Mouse (Mus musculus) lung, postnatal 10 days (tissue): ENCODE data around the gene Tjp3.

Experiments used
- DNase-seq: peaks from one replicate; pipeline ENCODE4 v3.0.0; 2021

Tjp3 gene

GRCm38 (mm10) chr10:81295185-81295584, 3.8 kb upstream of the Tjp3 start:
- no peak for DNase-seq

GRCm38 (mm10) chr10:81294442-81294841, 3.1 kb upstream of the Tjp3 start:
- no peak for DNase-seq

GRCm38 (mm10) chr10:81293334-81294030, 2.1 kb upstream of the Tjp3 start:
- DNase-seq = no peak

- DNase-seq = peak; percentile 100
Measured at GRCm38 (mm10) chr10:81292554-81293333, 1.4 kb upstream of the Tjp3 start, which contains the start of gene Pip5k1c. Pip5k1c (plus strand) TSS chr10:81292963.

GRCm38 (mm10) chr10:81290698-81291460, 502 bp downstream of the Tjp3 start:
- DNase-seq = peak; percentile 61

- DNase-seq = no peak
Measured at GRCm38 (mm10) chr10:81289811-81290210, 1.6 kb downstream of the Tjp3 start.

GRCm38 (mm10) chr10:81289278-81289677, 2.1 kb downstream of the Tjp3 start:
- peak; percentile 81 for DNase-seq

- DNase-seq = peak; percentile 65
Measured at GRCm38 (mm10) chr10:81288601-81289000, 2.8 kb downstream of the Tjp3 start.

GRCm38 (mm10) chr10:81287513-81288157, 3.7 kb downstream of the Tjp3 start:
- peak; percentile 84 for DNase-seq

- DNase-seq = peak; percentile 53
Measured at GRCm38 (mm10) chr10:81286586-81286985, 4.8 kb downstream of the Tjp3 start.

GRCm38 (mm10) chr10:81285694-81286450, 5.5 kb downstream of the Tjp3 start:
- DNase-seq = peak; percentile 96

GRCm38 (mm10) chr10:81284719-81285118, 6.7 kb downstream of the Tjp3 start:
- DNase-seq = peak; percentile 81

- no peak for DNase-seq
Measured at GRCm38 (mm10) chr10:81284189-81284588, 7.2 kb downstream of the Tjp3 start.

- peak; percentile 68 for DNase-seq
Measured at GRCm38 (mm10) chr10:81279496-81279895, 11.9 kb downstream of the Tjp3 start.

- DNase-seq = no peak
Measured at GRCm38 (mm10) chr10:81277676-81278075, 13.7 kb downstream of the Tjp3 start.

GRCm38 (mm10) chr10:81273842-81274241, 17.5 kb downstream of the Tjp3 start:
- no peak for DNase-seq

- DNase-seq = no peak
Measured at GRCm38 (mm10) chr10:81272356-81272755, 19.0 kb downstream of the Tjp3 start.

GRCm38 (mm10) chr10:81268643-81269412, 22.6 kb downstream of the Tjp3 start:
- DNase-seq = no peak

GRCm38 (mm10) chr10:81268056-81268455, 23.3 kb downstream of the Tjp3 start:
- peak; percentile 92 for DNase-seq

GRCm38 (mm10) chr10:81266211-81267105, 24.9 kb downstream of the Tjp3 start, which contains the start of the genes Mrpl54 and Apba3:
Mrpl54 (minus strand) TSS chr10:81266934.
Apba3 (plus strand) TSS chr10:81266960.
- peak; percentile 97 for DNase-seq
